ENCODE assay signal across 11 mouse cellular contexts in genomic region chr17:49996626-49997152, GRCm38 (mm10).
DNase-seq lines count a peak whose midpoint lies in the region; ATAC-seq and TF ChIP-seq lines count a peak whose summit lies in the region.
"Had no signal": no experiment of that assay in that cellular context is flagged by ENCODE, and none has a peak within 500 bp of the region (broad histone marks: within the 10 kb centered on the region; RNA-seq: fewer than 3 reads in every experiment).

No protein-coding gene starts in this region.

- peak overlapping the region; percentile 68 for H3K27ac ChIP-seq in brown adipose tissue, adult 24 weeks (replicated peaks; ENCODE audit: low read depth, low read length)
- H3K27ac ChIP-seq in embryonic facial prominence, embryonic 10.5 days (replicated peaks) = peak overlapping the region; percentile 72
- H3K27ac ChIP-seq in kidney, postnatal 0 days = no peak overlapping the region
- H3K27ac ChIP-seq in stomach, postnatal 0 days (replicated peaks) = no peak overlapping the region
- H3K27ac ChIP-seq: embryonic facial prominence, embryonic 12.5 days; liver, embryonic 15.5 days had no signal

- no peak overlapping the region for H3K9ac ChIP-seq in kidney, postnatal 0 days (ENCODE audit: low read depth, low read length)
- no peak overlapping the region for H3K9ac ChIP-seq in stomach, postnatal 0 days (ENCODE audit: low read length)
- H3K9ac ChIP-seq: embryonic facial prominence, embryonic 12.5 days; liver, embryonic 15.5 days had no signal

- TF ChIP-seq CTCF in kidney, postnatal 0 days (IDR thresholded peaks at IDR 0.05; ENCODE audit: low read depth) = no peak
- no peak for TF ChIP-seq CTCF in stomach, postnatal 0 days (IDR thresholded peaks at IDR 0.05; ENCODE audit: low read depth)

- H3K9me3 ChIP-seq in embryonic facial prominence, embryonic 10.5 days = no peaks in the 10 kb centered on the region
- H3K9me3 ChIP-seq in kidney, postnatal 0 days (replicated peaks; ENCODE audit: low read length) = no peaks in the 10 kb centered on the region
- no peaks in the 10 kb centered on the region for H3K9me3 ChIP-seq in stomach, postnatal 0 days (ENCODE audit: control insufficient read depth, low read length)
- H3K9me3 ChIP-seq: embryonic facial prominence, embryonic 12.5 days; liver, embryonic 15.5 days had no signal

- 39% methylated on average over 5 of the region's 5 CpGs for WGBS in embryonic facial prominence, embryonic 10.5 days
- 27% methylated on average over 5 of the region's 5 CpGs for WGBS in kidney, postnatal 0 days
- 38% methylated on average over 5 of the region's 5 CpGs for WGBS in stomach, postnatal 0 days

- H3K4me3 ChIP-seq in brown adipose tissue, adult 24 weeks (ENCODE audit: insufficient read depth, low read depth, low read length) = no peak overlapping the region
- no peak overlapping the region for H3K4me3 ChIP-seq in embryonic facial prominence, embryonic 10.5 days
- H3K4me3 ChIP-seq in kidney, postnatal 0 days (replicated peaks; ENCODE audit: low read depth, low read length) = no peak overlapping the region
- H3K4me3 ChIP-seq in stomach, postnatal 0 days (ENCODE audit: low read depth, low read length) = no peak overlapping the region
- H3K4me3 ChIP-seq: embryonic facial prominence, embryonic 12.5 days; liver, embryonic 15.5 days had no signal

- H3K4me2 ChIP-seq in kidney, postnatal 0 days (ENCODE audit: low read length) = no peak overlapping the region
- H3K4me2 ChIP-seq in stomach, postnatal 0 days (replicated peaks; ENCODE audit: low read depth) = no peak overlapping the region
- H3K4me2 ChIP-seq: embryonic facial prominence, embryonic 12.5 days; liver, embryonic 15.5 days had no signal

- H3K27me3 ChIP-seq in embryonic facial prominence, embryonic 10.5 days (replicated peaks; ENCODE audit: low read depth, poor library complexity, severe bottlenecking) = no peaks in the 10 kb centered on the region
- no peaks in the 10 kb centered on the region for H3K27me3 ChIP-seq in kidney, postnatal 0 days (ENCODE audit: insufficient read depth, low read length)
- no peaks in the 10 kb centered on the region for H3K27me3 ChIP-seq in stomach, postnatal 0 days (ENCODE audit: control insufficient read depth, insufficient read depth, low read length)
- H3K27me3 ChIP-seq: embryonic facial prominence, embryonic 12.5 days; liver, embryonic 15.5 days had no signal

- peaks cover 17% of the 10 kb centered on the region for H3K4me1 ChIP-seq in brown adipose tissue, adult 24 weeks (ENCODE audit: control insufficient read depth, insufficient read depth, insufficient read length, low read length)
- H3K4me1 ChIP-seq in embryonic facial prominence, embryonic 10.5 days = peaks cover 35% of the 10 kb centered on the region
- no peaks in the 10 kb centered on the region for H3K4me1 ChIP-seq in kidney, postnatal 0 days (replicated peaks; ENCODE audit: insufficient read depth, low read length)
- H3K4me1 ChIP-seq in stomach, postnatal 0 days (replicated peaks; ENCODE audit: control insufficient read depth, insufficient read depth) = no peaks in the 10 kb centered on the region
- H3K4me1 ChIP-seq: embryonic facial prominence, embryonic 12.5 days; liver, embryonic 15.5 days had no signal

- ATAC-seq in kidney, postnatal 0 days (replicated peaks; ENCODE audit: low FRiP score, low read depth) = no peak
- no peak for ATAC-seq in stomach, postnatal 0 days (ENCODE audit: low FRiP score, low TSS enrichment)

- no peak for TF ChIP-seq EP300 in stomach, postnatal 0 days (optimal IDR thresholded peaks at IDR 0.05)

- intact Hi-C loops in left cerebral cortex, postnatal 4 days (cut with DNase I) = no loop called here

- no peaks in the 10 kb centered on the region for H3K36me3 ChIP-seq in embryonic facial prominence, embryonic 10.5 days (replicated peaks)
- no peaks in the 10 kb centered on the region for H3K36me3 ChIP-seq in kidney, postnatal 0 days (ENCODE audit: insufficient read depth, low read length)
- H3K36me3 ChIP-seq in stomach, postnatal 0 days (ENCODE audit: control insufficient read depth, insufficient read depth, low read length) = no peaks in the 10 kb centered on the region
- H3K36me3 ChIP-seq: embryonic facial prominence, embryonic 12.5 days; liver, embryonic 15.5 days had no signal

- DNase-seq in heart, adult 9 months (ENCODE audit: low spot score in 2 of 2) = peak; percentile 20 to 61
- no peak for DNase-seq in heart, postnatal 4 days
- DNase-seq in embryonic facial prominence, embryonic 10.5 days (ENCODE audit: low spot score) = peak; percentile 54
- peak; percentile 49 for DNase-seq in kidney, postnatal 0 days (ENCODE audit: low spot score)
- no peak for DNase-seq in left cerebral cortex, postnatal 4 days
- no peak for DNase-seq in stomach, postnatal 0 days (ENCODE audit: low spot score)
- DNase-seq in urinary bladder, adult 2 months (ENCODE audit: low spot score) = no peak
- DNase-seq: cerebellum, adult 11-12 months had no signal

Comparison
In these comparisons a context has a peak if more than half of its experiments do, and no peak if none do; other contexts are left out.
1. DNase-seq: peak in heart, adult 9 months (2 of 2), embryonic facial prominence, embryonic 10.5 days (single experiment) and kidney, postnatal 0 days (single experiment); none in heart, postnatal 4 days (single experiment), left cerebral cortex, postnatal 4 days (single experiment), stomach, postnatal 0 days (single experiment) and urinary bladder, adult 2 months (single experiment).
2. H3K27ac ChIP-seq: peak in brown adipose tissue, adult 24 weeks (single experiment) and embryonic facial prominence, embryonic 10.5 days (single experiment); none in kidney, postnatal 0 days (single experiment) and stomach, postnatal 0 days (single experiment).